Mouse (Mus musculus) stomach, embryonic 14.5 days (tissue): ENCODE results near the gene Gpr3. TPM values are rescaled to one million over a fixed set of nuclear protein-coding genes. Genes with fewer than 3 reads are reported as not detected.

ENCODE experiments used
- ATAC-seq: fragments of 200-750 bp; cut with Nextera tagmentation; 2 replicates; pipeline ENCODE4 v1.8.0; 2017; ENCODE audit warnings: low read depth, moderate TSS enrichment; ENCODE audit not compliant: insufficient number of reproducible peaks, insufficient read depth, low FRiP score
- H3K27ac ChIP-seq: fragments of 300-500 bp; sonication (generic); 2 replicates; pipeline ENCODE4 v1.5.1; 2014; ENCODE audit warnings: mild to moderate bottlenecking, low read length, moderate library complexity, mixed read lengths
- H3K27me3 ChIP-seq: fragments of 300-500 bp; sonication (generic); 2 replicates; pipeline ENCODE4 v1.6.1; 2014; ENCODE audit warnings: low read length, control low read depth, mixed read lengths; ENCODE audit not compliant: control insufficient read depth, insufficient read depth
- H3K36me3 ChIP-seq: fragments of 300-500 bp; sonication (generic); 2 replicates; pipeline ENCODE4 v1.6.1; 2014; ENCODE audit warnings: mild to moderate bottlenecking, control low read depth, low read length, moderate library complexity, mixed read lengths; ENCODE audit not compliant: control insufficient read depth, insufficient read depth
- H3K4me1 ChIP-seq: fragments of 300-500 bp; sonication (generic); 2 replicates; pipeline ENCODE4 v1.6.1; 2014; ENCODE audit warnings: low read length, control low read depth, mixed read lengths; ENCODE audit not compliant: control insufficient read depth, insufficient read depth
- H3K4me2 ChIP-seq: fragments of 300-500 bp; sonication (generic); replicated peaks from 2 replicates; pipeline ENCODE4 v1.6.1; 2014; ENCODE audit warnings: low read depth, low read length, control low read depth
- H3K4me3 ChIP-seq: fragments of 300-500 bp; sonication (generic); 2 replicates; pipeline ENCODE4 v1.5.1; 2014; ENCODE audit warnings: low read depth, low read length, control low read depth
- H3K9ac ChIP-seq: fragments of 300-500 bp; sonication (generic); replicated peaks from 2 replicates; pipeline ENCODE4 v1.6.1; 2014; ENCODE audit warnings: low read depth, mild to moderate bottlenecking, control low read depth, low read length, moderate library complexity, mixed read lengths
- H3K9me3 ChIP-seq: fragments of 300-500 bp; sonication (generic); 2 replicates; pipeline ENCODE4 v1.6.1; 2016; ENCODE audit warnings: low read depth, low read length, control low read depth; ENCODE audit not compliant: control insufficient read depth
- WGBS: fragments of 180-500 bp; shearing (Covaris S2); extraction: QIAGEN DNeasy Blood & Tissue Kit; methylation state at CpG from one replicate; pipeline ENCODE4 v1.1.7; 2014; 5-methylcytosine and 5-hydroxymethylcytosine counted together
- polyA plus RNA-seq: library from polyadenylated mRNA; unstranded; fragments of >200 nt; fragmentation: Nextera tagmentation; extraction: Ambion mirVana; gene quantifications from 2 replicates; pipeline ENCODE4 v1.2.1, GENCODE M21; 2014

The Gpr3 gene
- polyA plus RNA-seq, 1 experiment from 2014 or later: not detected

DNA sequence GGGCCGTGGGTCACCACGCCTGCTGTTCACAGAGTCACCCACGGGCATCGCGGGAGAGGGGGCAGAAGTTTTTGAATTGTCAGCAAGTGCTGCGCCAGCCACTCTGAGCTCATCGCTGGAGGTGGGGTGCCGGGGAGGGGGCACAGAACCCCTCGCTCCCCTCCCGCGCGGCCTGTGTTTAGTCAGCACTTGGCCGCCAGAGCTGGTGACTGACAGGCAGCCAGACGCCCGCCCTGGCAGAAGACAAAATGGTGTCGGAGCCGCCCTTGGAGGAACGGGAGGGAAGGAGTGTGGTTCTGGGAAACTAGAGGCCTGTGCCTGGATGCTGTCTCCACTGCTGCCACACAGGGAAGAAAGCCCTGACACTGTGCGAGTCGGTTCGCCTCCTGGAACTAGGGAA is 12.0 kb downstream of the Gpr3 start:
- ATAC-seq: no peak
- 31% methylated on average over 21 of the region's 21 CpGs for WGBS
- H3K4me1 ChIP-seq: peaks cover 57% of the 10 kb centered on the region

DNA sequence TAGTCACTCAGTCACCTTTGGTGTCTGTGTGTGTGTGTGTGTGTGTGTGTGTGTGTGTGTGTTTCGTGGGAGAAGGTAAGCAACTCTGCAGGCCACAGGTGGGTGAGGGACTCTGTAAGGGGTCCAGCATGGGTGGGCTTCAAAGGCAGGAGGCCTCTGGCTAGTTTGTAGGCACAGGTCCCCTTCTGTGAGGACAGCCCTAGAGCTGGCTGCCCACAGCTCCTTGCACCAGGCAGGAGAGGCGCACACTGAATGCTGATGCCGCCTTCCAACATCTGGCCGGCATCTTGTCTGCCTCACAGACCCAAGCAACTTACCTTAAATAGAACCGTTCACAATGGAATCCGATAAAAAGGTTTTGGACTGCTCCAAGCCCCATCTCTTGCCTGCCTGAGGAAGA is 12.6 kb downstream of the Gpr3 start:
- Histone ChIP-seq H3K27me3 (no peaks in the 10 kb centered on the region), H3K27ac (no peak overlapping the region; the same call in 1 of the 2 replicates), H3K36me3 (peaks cover 17% of the 10 kb centered on the region), H3K4me3 (no peak overlapping the region), H3K9me3 (no peaks in the 10 kb centered on the region), H3K4me2 (no peak overlapping the region), H3K9ac (no peak overlapping the region), H3K4me1 (peaks cover 55% of the 10 kb centered on the region)
- WGBS: 68% methylated on average over 6 of the region's 6 CpGs
- ATAC-seq: no peak

More for the DNA sequence above, 12.0 kb downstream of the Gpr3 start:
- Histone ChIP-seq H3K27me3 (no peaks in the 10 kb centered on the region), H3K4me2 (no peak overlapping the region), H3K9ac (no peak overlapping the region), H3K9me3 (no peaks in the 10 kb centered on the region), H3K36me3 (peaks cover 17% of the 10 kb centered on the region), H3K27ac (peak overlapping the region; percentile 58; the same call in 1 of the 2 replicates), H3K4me3 (no peak overlapping the region)

DNA sequence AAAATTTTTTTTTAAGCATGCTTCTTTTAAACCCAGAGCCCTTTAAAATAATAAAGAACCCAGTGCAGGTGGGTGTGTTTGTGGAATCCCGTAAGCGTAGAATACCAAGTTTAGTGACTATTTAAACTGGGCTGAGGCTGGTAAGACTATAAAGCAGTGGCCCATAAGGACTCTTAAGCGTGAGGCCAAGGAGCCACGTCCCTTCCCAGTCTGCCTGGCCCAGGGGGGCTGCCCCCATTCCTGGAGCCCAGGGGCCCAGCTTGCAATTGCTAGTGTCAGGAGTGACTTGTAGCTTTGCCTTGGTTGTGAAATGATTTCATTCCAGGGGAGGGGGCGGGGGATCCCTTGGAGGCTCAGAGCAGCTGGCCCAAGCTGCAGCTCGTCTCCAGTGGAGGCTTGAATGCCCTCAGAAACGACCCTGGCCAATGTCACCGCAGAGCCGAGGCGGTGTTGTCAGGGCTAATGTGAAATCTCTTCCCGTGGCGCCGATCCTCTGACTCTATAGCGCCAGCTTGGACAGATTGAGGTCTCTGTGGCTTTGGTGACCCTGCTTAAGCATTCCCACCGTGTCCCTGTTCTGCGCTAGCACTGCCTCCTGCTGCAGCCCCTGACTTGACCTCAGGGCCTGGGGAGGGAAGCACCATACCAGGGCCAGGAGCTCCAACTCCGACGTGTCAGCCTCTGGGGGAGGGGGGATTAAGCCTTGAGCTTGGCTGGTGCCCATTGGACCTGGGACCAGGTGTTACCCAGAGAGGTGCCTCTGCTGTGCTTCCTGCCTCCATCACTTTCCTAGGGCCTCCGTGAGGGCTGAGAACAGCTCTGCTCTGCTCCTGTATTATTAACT is 13.8 kb downstream of the Gpr3 start:
- no peak overlapping the region for H3K9ac ChIP-seq
- ATAC-seq: peak; percentile 14; the same call in 1 of the 2 replicates
- 19% methylated on average over 19 of the region's 19 CpGs for WGBS

DNA sequence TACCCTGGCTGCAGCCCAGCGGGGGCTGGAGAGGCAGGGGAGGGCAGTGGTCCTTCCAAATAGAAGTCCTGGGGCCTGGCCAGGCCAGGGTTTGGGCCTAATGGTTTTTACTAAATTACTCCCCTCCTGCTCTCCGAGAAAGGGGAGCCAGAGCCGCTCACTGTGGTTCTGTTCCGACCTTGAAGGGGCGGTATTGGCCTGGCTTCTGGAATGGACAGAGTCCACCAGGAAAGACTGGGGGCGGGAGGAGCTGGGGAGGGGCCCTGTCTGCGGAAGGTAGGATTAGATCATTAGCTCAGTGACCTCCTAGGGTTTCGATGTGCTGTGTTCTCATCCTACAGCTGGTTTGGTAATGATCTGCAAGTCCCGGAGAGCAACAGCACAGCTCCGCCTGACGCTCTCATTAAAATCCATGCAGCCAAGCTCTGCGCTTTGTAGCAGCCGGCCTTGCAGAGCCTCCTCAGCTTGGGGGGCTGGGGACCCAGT is 14.5 kb downstream of the Gpr3 start:
- Histone ChIP-seq H3K27me3 (no peaks in the 10 kb centered on the region), H3K9ac (no peak overlapping the region; the same call in 1 of the 2 replicates), H3K4me2 (no peak overlapping the region), H3K9me3 (no peaks in the 10 kb centered on the region), H3K27ac (peak overlapping the region; percentile 77), H3K36me3 (peaks cover 36% of the 10 kb centered on the region), H3K4me1 (peaks cover 50% of the 10 kb centered on the region), H3K4me3 (no peak overlapping the region)
- 0 out of 2 replicates have a peak, but pooled peaks have one; percentile 2 for ATAC-seq
- 26% methylated on average over 13 of the region's 13 CpGs for WGBS

More for the DNA sequence above, 13.8 kb downstream of the Gpr3 start:
- Histone ChIP-seq H3K4me3 (no peak overlapping the region), H3K4me2 (no peak overlapping the region), H3K9me3 (no peaks in the 10 kb centered on the region), H3K4me1 (peaks cover 50% of the 10 kb centered on the region), H3K27me3 (no peaks in the 10 kb centered on the region), H3K36me3 (peaks cover 28% of the 10 kb centered on the region), H3K27ac (peak overlapping the region; percentile 77)

DNA sequence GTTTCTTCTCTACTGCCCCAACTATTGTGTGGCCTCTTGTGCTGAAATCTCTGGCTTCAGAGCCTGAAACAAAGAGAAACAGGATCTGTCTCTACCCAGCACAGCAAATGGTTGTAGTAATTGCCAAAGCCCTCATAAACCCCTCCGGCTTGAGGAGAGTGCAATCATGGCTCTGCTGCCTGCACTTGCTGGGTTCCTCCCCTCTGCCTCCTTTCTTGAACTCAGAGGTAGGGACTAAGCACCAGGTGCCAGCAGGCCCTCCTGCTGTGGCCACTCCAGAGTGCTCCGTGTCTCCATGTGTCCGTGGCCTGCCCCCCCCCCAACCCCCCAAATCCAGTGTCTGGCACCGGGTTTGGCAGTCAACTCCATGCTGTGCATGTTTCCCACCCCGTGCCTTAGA is 15.0 kb downstream of the Gpr3 start:
- no peaks in the 10 kb centered on the region for H3K9me3 ChIP-seq
- no peak overlapping the region for H3K4me2 ChIP-seq
- peak overlapping the region; percentile 77 for H3K27ac ChIP-seq
- H3K36me3 ChIP-seq: peaks cover 40% of the 10 kb centered on the region
- no peak overlapping the region; the same call in 1 of the 2 replicates for H3K9ac ChIP-seq
- H3K4me3 ChIP-seq: no peak overlapping the region
- WGBS: 19% methylated on average over 5 of the region's 5 CpGs
- ATAC-seq: no peak
- no peaks in the 10 kb centered on the region for H3K27me3 ChIP-seq
- peaks cover 50% of the 10 kb centered on the region for H3K4me1 ChIP-seq

DNA sequence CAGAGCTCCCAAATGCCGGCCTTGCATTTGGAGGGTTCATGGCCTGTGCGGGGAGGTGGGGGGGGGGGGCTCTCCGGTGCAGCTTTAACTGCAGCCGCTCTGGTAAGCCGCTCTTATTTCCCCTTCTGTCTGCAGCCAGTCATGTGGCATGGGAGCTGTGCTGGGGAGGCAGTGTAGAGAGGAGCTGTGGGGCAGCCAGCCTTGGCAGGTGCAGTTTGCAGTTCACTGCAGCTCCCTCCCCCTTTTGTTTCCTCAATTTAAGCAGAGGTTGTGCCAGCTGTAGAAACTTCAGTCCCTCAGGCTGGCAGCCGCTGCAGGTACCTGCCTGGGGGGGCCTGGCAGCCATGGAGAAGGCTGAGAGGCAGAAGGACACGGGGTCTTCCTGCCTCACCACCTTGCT is 15.5 kb downstream of the Gpr3 start:
- H3K27me3 ChIP-seq: no peaks in the 10 kb centered on the region
- H3K9ac ChIP-seq: no peak overlapping the region
- ATAC-seq: no peak
- H3K4me2 ChIP-seq: no peak overlapping the region
- peaks cover 45% of the 10 kb centered on the region for H3K36me3 ChIP-seq
- peaks cover 50% of the 10 kb centered on the region for H3K4me1 ChIP-seq
- H3K9me3 ChIP-seq: no peaks in the 10 kb centered on the region
- peak overlapping the region; percentile 34; the same call in 1 of the 2 replicates for H3K27ac ChIP-seq
- H3K4me3 ChIP-seq: no peak overlapping the region
- WGBS: 46% methylated on average over 7 of the region's 7 CpGs

DNA sequence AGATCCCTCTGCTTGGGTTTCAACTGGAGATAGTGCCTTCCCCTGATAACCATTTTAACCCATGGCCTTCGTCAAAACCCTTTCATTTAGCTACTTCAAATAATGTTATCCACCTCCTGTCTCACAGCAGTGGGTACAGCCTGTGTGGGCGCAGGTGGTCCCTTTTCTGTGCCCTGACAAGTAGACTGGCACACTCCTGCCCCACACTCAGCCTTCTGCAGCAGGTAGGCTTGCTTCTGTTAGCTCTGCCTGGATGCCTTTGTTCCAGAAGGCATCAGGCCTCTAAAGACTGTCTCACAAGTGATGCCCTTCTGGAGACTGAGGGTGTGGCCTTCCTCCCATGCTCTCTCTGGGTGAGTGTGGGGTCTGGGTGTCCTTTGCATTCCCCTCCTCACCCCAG is 16.2 kb downstream of the Gpr3 start:
- no peak overlapping the region for H3K4me2 ChIP-seq
- peaks cover 47% of the 10 kb centered on the region for H3K4me1 ChIP-seq
- no peak for ATAC-seq
- H3K36me3 ChIP-seq: peaks cover 52% of the 10 kb centered on the region
- no peaks in the 10 kb centered on the region for H3K9me3 ChIP-seq
- H3K27me3 ChIP-seq: no peaks in the 10 kb centered on the region
- 92% methylated on average over 2 of the region's 2 CpGs for WGBS
- no peak overlapping the region for H3K4me3 ChIP-seq
- H3K27ac ChIP-seq: no peak overlapping the region
- H3K9ac ChIP-seq: no peak overlapping the region

DNA sequence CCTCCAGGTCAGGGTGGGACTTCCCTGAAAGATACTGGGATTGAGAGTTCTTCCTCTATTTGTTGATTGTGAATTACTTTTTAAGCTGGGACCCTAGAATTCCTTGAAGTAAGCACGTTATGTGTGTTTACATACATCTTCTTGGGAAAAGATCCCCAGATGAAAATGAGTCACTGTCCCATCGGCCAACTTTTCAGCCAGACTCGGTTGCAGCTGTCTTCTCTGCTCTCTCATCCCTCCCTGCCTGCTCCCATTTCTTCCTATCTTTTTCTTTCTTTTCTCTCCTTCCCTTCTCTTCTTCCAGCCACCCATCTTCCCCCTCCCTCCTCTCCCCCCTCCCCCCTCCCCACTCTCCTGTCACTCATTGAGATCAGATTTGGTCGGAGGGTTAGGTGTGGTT is 17.3 kb downstream of the Gpr3 start:
- Histone ChIP-seq H3K4me3 (no peak overlapping the region), H3K27ac (no peak overlapping the region), H3K9me3 (no peaks in the 10 kb centered on the region), H3K27me3 (no peaks in the 10 kb centered on the region), H3K4me2 (no peak overlapping the region), H3K9ac (no peak overlapping the region), H3K4me1 (peaks cover 35% of the 10 kb centered on the region), H3K36me3 (peaks cover 62% of the 10 kb centered on the region)
- ATAC-seq: no peak
- 55% methylated on average over 4 of the region's 4 CpGs for WGBS
